Mouse (Mus musculus) adipocyte (in vitro differentiated cells): ENCODE data around the gene Olfr1426.
"Not testable (repeated sequence)": the region's sequence is repeated elsewhere in the genome, so short reads cannot be mapped to it uniquely, and the experiment has no call there.

Experiments
- DNase-seq: peaks from one replicate; pipeline ENCODE4 v3.0.0-alpha.2; 2016; ENCODE audit warnings: low spot score

Olfr1426 gene

GRCm38 (mm10) chr19:12091913-12092312 is at the start of gene Olfr1426:
Gene Olfr1426, minus strand, starts transcription at chr19:12092013.
- no peak for DNase-seq

GRCm38 (mm10) chr19:12134289-12134688 is 42.5 kb upstream of the Olfr1426 start:
- peak; percentile 62 for DNase-seq

- no peak for DNase-seq
Measured at GRCm38 (mm10) chr19:12123103-12123502, 31.3 kb upstream of the Olfr1426 start, which contains the start of gene Olfr76. Gene Olfr76, minus strand, starts transcription at chr19:12123203.

GRCm38 (mm10) chr19:12116464-12116863 is 24.7 kb upstream of the Olfr1426 start:
- DNase-seq: no peak

GRCm38 (mm10) chr19:12115797-12116196 is 24.0 kb upstream of the Olfr1426 start, which contains the start of gene Olfr1428:
Gene Olfr1428, minus strand, starts transcription at chr19:12115897.
- no peak for DNase-seq

GRCm38 (mm10) chr19:12113807-12114206 is 22.0 kb upstream of the Olfr1426 start:
- DNase-seq: no peak

- DNase-seq: no peak
Measured at GRCm38 (mm10) chr19:12104541-12104940, 12.7 kb upstream of the Olfr1426 start.

- DNase-seq: no peak
Measured at GRCm38 (mm10) chr19:12103234-12103633, 11.4 kb upstream of the Olfr1426 start, which contains the start of gene Olfr1427. Gene Olfr1427, minus strand, starts transcription at chr19:12103334.

GRCm38 (mm10) chr19:12077631-12078030 is 14.2 kb downstream of the Olfr1426 start, which contains the start of gene Olfr1425:
Gene Olfr1425, minus strand, starts transcription at chr19:12077731.
- DNase-seq: not testable (repeated sequence)

- DNase-seq: not testable (repeated sequence)
Measured at GRCm38 (mm10) chr19:12069546-12069945, 22.3 kb downstream of the Olfr1426 start.

GRCm38 (mm10) chr19:12067806-12068205 is 24.0 kb downstream of the Olfr1426 start:
- DNase-seq: not testable (repeated sequence)

- DNase-seq: not testable (repeated sequence)
Measured at GRCm38 (mm10) chr19:12062582-12062981, 29.2 kb downstream of the Olfr1426 start, which contains the start of gene Olfr1424. Gene Olfr1424, minus strand, starts transcription at chr19:12062682.

- DNase-seq: no peak
Measured at GRCm38 (mm10) chr19:12043163-12043562, 48.6 kb downstream of the Olfr1426 start.

GRCm38 (mm10) chr19:12041217-12041616 is 50.6 kb downstream of the Olfr1426 start, which contains the start of gene Olfr1423:
Gene Olfr1423, minus strand, starts transcription at chr19:12041317.
- DNase-seq: no peak

- no peak for DNase-seq
Measured at GRCm38 (mm10) chr19:12037727-12038126, 54.1 kb downstream of the Olfr1426 start.
